Mouse (Mus musculus) liver, embryonic 14.5 days (tissue): ENCODE data around the gene Mrpl1.

Experiments used
- CTCF ChIP-seq: IDR thresholded peaks from 2 replicates; pipeline ENCODE4 v1.5.1; 2016; ENCODE audit warnings: antibody characterized with exemption, low read depth, control low read depth
- EP300 ChIP-seq: IDR thresholded peaks from 2 replicates; pipeline ENCODE4 v1.6.1; 2016; ENCODE audit warnings: antibody characterized with exemption, low read depth

GRCm38 (mm10) chr5:96271070-96271469 is 61.8 kb downstream of the Mrpl1 start:
- TF ChIP-seq CTCF (no peak), EP300 (no peak)
